Mouse (Mus musculus) sigmoid colon, adult 10 weeks (tissue): ENCODE measurements around the gene Gramd2. TPM values are rescaled to one million over a fixed set of nuclear protein-coding genes. Genes with fewer than 3 reads are reported as not detected.

ENCODE experiments used
- polyA plus RNA-seq: library from polyadenylated mRNA; stranded (reverse); fragments of 350-450 nt; fragmentation: Illumina TruSeq; extraction: RNeasy Lipid Tissue Mini Kit (QIAGEN cat#74804); gene quantifications from one replicate; pipeline ENCODE4 v1.2.3, GENCODE M21; 2014; ENCODE audit warnings: low read depth, low replicate concordance

Gramd2 gene
- 2.1 TPM for polyA plus RNA-seq

GRCm38 (mm10) chr9:59679678-59680533 lies at the start of gene Gramd2:
Gene Gramd2, plus strand, starts transcription at chr9:59680144.

GRCm38 (mm10) chr9:59655958-59656634 lies 23.8 kb upstream of the Gramd2 start, which contains the start of gene Pkm:
Gene Pkm, plus strand, starts transcription at chr9:59656368.

GRCm38 (mm10) chr9:59750267-59751065 lies 70.5 kb downstream of the Gramd2 start, which contains the start of the genes Senp8 and Myo9a:
Gene Senp8, minus strand, starts transcription at chr9:59750710.
Gene Myo9a, plus strand, starts transcription at chr9:59750896.

Other genes with a start within 250 kb of the Gramd2 start
- 134 TPM for gene Arih1, start 193.5 kb upstream of the Gramd2 start, polyA plus RNA-seq
- gene Hexa, start 140.6 kb upstream of the Gramd2 start, polyA plus RNA-seq, result 33.7 TPM
- gene Tmem202, start 140.3 kb upstream of the Gramd2 start, polyA plus RNA-seq, result 1.4 TPM
- 0.85 TPM for gene Celf6, start 102.2 kb upstream of the Gramd2 start, polyA plus RNA-seq
- 65.3 TPM for gene Parp6, start 62.9 kb upstream of the Gramd2 start, polyA plus RNA-seq
- 46.9 TPM for gene Pkm, start 23.8 kb upstream of the Gramd2 start, polyA plus RNA-seq
- 23.8 TPM for gene Senp8, start 70.6 kb downstream of the Gramd2 start, polyA plus RNA-seq
- 18.4 TPM for gene Myo9a, start 70.8 kb downstream of the Gramd2 start, polyA plus RNA-seq